Mouse (Mus musculus): ENCODE results near the gene Isoc2a. TPM values are rescaled to one million over a fixed set of nuclear protein-coding genes. Genes with fewer than 3 reads are reported as not detected.

Gene Isoc2a
- total RNA-seq, 2 experiments from 2014 or later, result 2.4 TPM; not detected in 1

- no peak for ATAC-seq (replicated peaks; ENCODE audit: low FRiP score, poor library complexity, severe bottlenecking)
These were observed 35.3 kb downstream of the Isoc2a start for GRCm38 (mm10) chr7:4912248-4912647.

- peak; percentile 89 for ATAC-seq (replicated peaks; ENCODE audit: low FRiP score, poor library complexity, severe bottlenecking)
These were observed 38.2 kb downstream of the Isoc2a start, which contains the start of gene Zfp628 for GRCm38 (mm10) chr7:4915007-4915665. Zfp628 (plus strand) TSS chr7:4915217.

DNA sequence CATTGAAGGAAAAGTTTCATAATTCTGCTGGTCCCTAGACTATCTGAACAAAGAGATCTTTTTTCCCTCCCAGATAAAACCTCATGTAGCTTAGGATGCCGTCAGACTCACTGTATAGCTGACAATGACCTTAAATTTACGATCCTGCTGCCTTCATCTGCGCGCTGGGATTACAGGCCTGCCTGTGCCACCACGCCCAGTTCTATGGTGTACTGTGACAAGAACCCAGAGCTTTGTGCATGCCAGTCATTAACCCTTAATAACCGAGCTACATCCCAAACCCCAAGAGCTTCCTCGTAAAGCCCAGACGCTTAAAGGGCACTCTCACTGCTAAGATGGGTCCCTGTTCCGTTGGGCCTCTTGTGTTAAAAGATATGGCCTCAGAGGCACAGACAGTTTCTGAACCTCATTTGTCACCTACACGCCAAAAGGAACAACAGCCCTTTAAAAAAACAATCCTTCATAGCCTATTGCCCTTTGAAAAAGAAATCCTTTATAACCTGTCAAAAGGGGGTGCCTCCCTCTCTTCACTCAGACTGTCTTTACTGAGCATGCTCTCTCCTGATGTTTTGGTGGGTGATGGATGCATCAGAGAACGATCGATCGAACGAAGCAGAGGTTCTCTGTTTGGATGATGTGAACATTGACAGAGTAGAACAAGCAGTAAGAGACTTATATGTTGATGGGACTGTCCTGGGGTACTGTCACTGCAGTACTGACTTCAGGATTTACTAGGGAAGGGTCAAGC lies 38.9 kb downstream of the Isoc2a start:
- ATAC-seq (replicated peaks; ENCODE audit: low FRiP score, poor library complexity, severe bottlenecking), result peak; percentile 65

- no peak for ATAC-seq (replicated peaks; ENCODE audit: low FRiP score, poor library complexity, severe bottlenecking)
These were observed 40.5 kb downstream of the Isoc2a start for GRCm38 (mm10) chr7:4917494-4917893.

DNA sequence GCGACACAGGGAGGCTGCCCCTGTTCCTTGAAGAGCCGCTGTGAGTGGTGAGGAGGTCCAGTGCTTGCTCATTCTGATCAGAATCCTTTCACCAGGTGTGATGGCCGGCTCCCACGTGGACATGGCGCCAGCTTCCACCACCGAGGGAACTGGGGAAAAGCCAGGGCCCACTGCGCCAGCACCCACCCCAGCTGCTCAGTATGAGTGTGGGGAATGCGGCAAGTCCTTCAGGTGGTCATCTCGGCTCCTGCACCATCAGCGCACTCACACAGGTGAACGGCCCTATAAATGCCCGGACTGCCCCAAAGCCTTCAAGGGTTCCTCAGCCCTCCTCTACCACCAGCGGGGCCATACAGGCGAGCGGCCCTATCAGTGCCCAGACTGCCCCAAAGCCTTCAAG lies 41.7 kb downstream of the Isoc2a start:
- no peak for ATAC-seq (replicated peaks; ENCODE audit: low FRiP score, poor library complexity, severe bottlenecking)

DNA sequence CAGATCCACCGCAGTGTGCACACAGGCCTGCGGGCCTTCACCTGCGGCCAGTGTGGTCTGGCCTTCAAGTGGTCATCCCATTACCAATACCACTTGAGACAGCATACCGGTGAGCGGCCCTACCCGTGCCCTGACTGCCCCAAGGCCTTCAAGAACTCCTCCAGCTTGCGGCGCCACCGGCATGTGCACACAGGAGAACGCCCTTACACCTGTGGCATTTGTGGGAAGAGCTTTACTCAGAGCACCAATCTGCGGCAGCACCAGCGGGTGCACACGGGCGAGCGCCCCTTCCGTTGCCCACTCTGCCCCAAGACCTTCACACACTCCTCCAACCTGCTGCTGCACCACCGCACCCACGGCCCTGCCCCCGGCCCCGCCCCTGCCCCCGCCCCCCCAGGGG lies 42.1 kb downstream of the Isoc2a start:
- no peak for ATAC-seq (replicated peaks; ENCODE audit: low FRiP score, poor library complexity, severe bottlenecking)

- ATAC-seq (replicated peaks; ENCODE audit: low FRiP score, poor library complexity, severe bottlenecking), result no peak
These were observed 43.0 kb downstream of the Isoc2a start for GRCm38 (mm10) chr7:4919971-4920370.

DNA sequence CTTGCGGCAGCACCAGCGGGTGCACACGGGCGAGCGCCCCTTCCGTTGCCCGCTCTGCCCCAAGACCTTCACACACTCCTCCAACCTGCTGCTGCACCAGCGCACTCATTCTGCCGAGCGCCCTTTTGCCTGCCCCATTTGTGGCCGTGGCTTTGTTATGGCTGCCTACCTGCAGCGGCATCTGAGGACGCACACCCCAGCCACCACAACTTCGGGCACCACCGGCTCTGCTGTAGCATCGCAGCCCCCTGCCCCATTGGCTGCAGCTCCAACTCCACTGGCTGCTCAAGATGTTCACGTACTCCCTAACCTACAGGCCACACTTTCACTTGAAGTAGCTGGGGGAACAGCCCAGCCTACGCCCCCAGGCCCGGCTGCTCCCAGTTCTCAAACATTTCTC lies 43.5 kb downstream of the Isoc2a start:
- no peak for ATAC-seq (replicated peaks; ENCODE audit: low FRiP score, poor library complexity, severe bottlenecking)

- ATAC-seq (replicated peaks; ENCODE audit: low FRiP score, poor library complexity, severe bottlenecking), result no peak
These were observed 44.2 kb downstream of the Isoc2a start for GRCm38 (mm10) chr7:4920976-4921823.

GRCm38 (mm10) chr7:4921824-4922482 lies 45.0 kb downstream of the Isoc2a start, which contains the start of gene Nat14:
Nat14 (plus strand) TSS chr7:4922028.
- ATAC-seq (replicated peaks; ENCODE audit: low FRiP score, poor library complexity, severe bottlenecking), result no peak

DNA sequence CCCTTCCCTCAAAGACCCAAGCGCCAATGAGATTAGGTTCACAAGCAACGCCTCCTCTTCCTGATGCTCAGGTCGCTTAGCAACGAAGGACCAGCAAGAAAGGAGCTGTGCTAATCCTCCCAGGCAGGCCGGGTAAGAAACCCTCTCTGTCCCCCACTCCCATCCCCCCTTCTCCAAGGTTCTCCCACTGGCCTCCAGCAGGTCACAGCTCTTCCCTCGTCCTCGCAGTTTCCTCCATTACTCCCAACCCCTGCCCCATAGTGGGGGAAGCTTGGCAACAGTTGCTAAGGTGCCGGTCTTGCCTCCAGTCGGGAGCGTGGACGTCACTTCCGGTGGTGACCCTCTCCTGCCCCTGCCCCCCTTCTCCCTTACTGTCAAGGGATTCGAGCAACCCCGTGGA lies 45.6 kb downstream of the Isoc2a start:
- ATAC-seq (replicated peaks; ENCODE audit: low FRiP score, poor library complexity, severe bottlenecking), result no peak

DNA sequence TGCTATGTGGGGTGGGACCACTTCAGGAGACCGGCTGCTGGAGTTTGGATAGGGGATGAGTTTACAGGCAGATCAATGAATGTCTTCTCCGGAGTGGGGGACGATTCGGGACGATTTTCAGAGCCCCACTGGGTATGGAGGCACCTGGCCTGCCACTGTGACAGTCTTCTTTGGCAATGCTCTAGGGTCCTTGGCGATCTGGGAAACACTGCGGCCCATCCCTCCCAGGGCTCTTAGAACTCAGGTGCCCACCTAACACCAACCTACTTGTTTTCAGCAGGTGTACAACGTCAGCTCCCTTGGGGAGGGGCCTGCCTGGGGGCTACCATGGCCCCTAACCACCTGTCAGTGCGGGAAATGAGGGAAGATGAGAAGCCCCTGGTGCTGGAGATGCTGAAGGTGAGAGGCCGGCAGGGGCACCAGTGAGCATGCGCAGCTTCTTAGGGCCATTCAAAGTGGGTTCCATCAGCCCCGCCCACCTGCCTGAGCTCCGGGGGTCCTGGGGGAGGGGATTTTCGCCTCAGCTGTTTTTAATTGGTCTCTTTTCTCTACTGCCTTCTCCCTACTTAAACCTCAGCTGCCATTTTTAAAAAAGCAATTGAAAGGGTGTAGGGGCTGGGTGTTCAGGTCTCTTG lies 46.1 kb downstream of the Isoc2a start:
- no peak for ATAC-seq (replicated peaks; ENCODE audit: low FRiP score, poor library complexity, severe bottlenecking)

- ATAC-seq (replicated peaks; ENCODE audit: low FRiP score, poor library complexity, severe bottlenecking), result no peak
These were observed 46.8 kb downstream of the Isoc2a start for GRCm38 (mm10) chr7:4923586-4924364.

DNA sequence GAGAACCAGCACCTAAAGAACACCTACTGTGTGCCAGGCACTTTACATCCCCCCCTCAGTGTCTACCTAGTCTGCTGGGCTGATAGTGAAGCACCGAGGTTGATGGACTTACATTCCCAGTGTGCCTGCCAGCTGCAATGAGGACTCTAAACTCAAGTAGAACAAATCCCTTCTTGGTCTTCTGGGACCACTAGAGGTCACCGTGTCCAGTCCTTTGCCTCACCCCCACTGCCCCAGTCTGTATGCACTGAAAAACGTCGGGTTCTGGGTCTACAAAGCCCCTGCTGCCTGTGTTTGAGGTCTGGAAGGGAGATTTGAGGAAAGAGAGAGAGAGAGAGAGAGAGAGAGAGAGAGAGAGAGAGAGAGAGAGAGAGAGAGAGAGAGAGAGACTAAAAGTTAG lies 47.5 kb downstream of the Isoc2a start:
- no peak for ATAC-seq (replicated peaks; ENCODE audit: low FRiP score, poor library complexity, severe bottlenecking)

GRCm38 (mm10) chr7:4924891-4925301 lies 47.9 kb downstream of the Isoc2a start:
- ATAC-seq (replicated peaks; ENCODE audit: low FRiP score, poor library complexity, severe bottlenecking), result no peak

DNA sequence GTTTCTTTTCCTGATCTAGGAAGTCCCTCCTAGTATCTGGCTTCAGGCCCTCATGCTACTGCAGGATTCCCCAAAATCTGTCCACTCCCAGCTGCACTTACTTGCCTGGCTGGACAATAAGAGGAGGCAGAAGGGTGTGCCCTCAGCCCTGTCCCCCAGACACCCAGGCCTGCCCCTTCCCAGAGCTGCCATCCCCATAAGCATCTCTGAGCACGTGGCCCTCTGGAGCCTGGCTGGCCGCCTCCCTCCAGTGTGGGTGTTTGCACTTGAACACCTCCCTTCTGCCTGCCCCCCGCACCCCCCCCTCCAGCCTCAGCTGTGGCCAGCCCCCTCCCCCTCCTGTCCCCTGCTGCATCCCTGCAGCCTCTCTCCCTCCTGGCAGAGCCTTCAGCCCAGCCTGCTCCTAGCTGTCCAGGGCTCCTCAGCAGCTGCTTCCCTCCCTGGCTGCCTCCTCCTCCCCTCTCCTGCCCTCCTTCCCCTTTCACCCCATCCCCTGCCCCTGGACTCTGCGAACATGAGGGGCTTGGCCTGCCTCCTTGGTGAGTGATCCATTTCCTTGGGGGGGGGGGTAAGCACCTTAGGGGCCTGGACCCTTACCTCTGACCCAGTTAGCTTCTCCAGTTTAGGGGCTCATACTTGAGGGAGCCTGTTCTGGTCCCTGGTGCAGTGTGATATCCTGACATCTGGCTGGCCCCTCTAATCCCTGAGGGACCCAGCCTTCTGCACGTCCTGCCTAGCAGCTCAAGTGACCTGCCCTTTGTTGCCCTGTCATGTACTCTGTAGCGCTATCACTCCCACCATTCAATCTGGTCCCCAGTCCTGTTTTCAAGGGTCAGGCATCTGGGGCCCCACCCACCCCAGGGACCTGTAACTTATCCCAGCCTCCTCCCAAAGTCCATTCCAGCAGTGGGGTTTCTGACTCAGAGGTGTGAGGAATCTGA lies 48.8 kb downstream of the Isoc2a start, which contains the start of gene Ssc5d:
Ssc5d (plus strand) TSS at position 345 of the 941 bp plus-strand sequence.
- no peak for ATAC-seq (replicated peaks; ENCODE audit: low FRiP score, poor library complexity, severe bottlenecking)

DNA sequence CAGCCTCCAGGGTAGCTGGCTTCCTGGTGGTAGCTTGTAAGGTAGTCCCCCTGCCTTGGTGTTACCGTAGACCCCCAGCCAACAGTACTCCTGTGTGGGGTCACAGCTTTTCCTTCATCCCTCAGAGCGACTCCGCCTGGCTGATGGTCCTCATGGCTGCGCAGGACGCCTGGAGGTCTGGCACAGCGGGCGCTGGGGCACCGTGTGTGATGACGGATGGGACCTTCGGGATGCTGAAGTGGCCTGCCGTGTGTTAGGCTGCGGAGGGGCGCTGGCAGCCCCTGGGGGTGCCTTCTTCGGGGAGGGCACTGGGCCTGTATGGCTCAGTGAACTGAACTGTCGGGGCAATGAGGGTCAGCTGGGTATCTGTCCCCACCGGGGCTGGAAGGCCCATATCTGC lies 49.9 kb downstream of the Isoc2a start:
- ATAC-seq (replicated peaks; ENCODE audit: low FRiP score, poor library complexity, severe bottlenecking), result no peak

DNA sequence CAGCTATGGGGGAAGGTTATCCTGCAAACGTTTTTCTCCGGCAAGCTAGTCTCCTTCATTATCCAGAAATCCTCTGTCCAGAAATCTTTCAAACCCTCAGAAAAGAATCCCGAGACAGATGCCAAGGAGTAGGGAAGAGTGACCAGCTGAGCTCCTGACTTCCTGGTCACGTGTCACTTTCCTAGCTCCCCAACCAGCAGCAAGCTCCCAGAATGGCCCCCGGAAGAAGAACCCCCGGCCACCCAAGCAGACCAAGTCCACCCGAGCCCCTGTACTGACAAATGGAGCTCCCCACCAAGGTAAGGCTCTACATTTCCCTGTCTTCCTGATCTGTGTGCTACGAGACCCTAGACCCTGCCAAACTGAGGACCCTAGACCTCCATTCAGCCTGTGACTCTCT lies 50.8 kb downstream of the Isoc2a start:
- no peak for ATAC-seq (replicated peaks; ENCODE audit: low FRiP score, poor library complexity, severe bottlenecking)

Data from erythroblast, adult 5-6 weeks (primary cell).